Mouse (Mus musculus) heart, embryonic 14.5 days (tissue): Measurements from ENCODE around the gene Tor3a. TPM values are rescaled to one million over a fixed set of nuclear protein-coding genes. Genes with fewer than 3 reads are reported as not detected.

Experiments
- ATAC-seq: fragments of 200-750 bp; cut with Nextera tagmentation; 2 replicates; pipeline ENCODE4 v1.8.0; 2017; ENCODE audit warnings: low read depth, moderate TSS enrichment; ENCODE audit not compliant: insufficient number of reproducible peaks, insufficient read depth, low FRiP score
- H3K27ac ChIP-seq, 2 experiments: fragments of 200-500 bp in 1 of 2; fragments of 300-500 bp in 1 of 2; sonication (generic) in 1 of 2; replicated peaks in 1 of 2; 2 replicates each; pipeline ENCODE4 v1.5.1; 2012 to 2014; ENCODE audit warnings: low read depth in 2 of 2, low read length in 2 of 2, control low read depth in 1 of 2, mild to moderate bottlenecking in 1 of 2, mixed read lengths in 1 of 2; ENCODE audit not compliant: control insufficient read depth in 1 of 2, insufficient read depth in 1 of 2
- H3K27me3 ChIP-seq: fragments of 300-500 bp; sonication (generic); 2 replicates; pipeline ENCODE4 v1.6.1; 2014; ENCODE audit warnings: mild to moderate bottlenecking, low read length, control low read depth; ENCODE audit not compliant: control insufficient read depth, insufficient read depth
- H3K36me3 ChIP-seq: fragments of 300-500 bp; sonication (generic); 2 replicates; pipeline ENCODE4 v1.6.1; 2014; ENCODE audit warnings: mild to moderate bottlenecking, control low read depth, low read length, mixed read lengths; ENCODE audit not compliant: control insufficient read depth, insufficient read depth
- H3K4me1 ChIP-seq, 2 experiments: fragments of 200-500 bp in 1 of 2; fragments of 300-500 bp in 1 of 2; sonication (generic) in 1 of 2; 2 replicates each; pipeline ENCODE4 v1.6.1; 2012 to 2014; ENCODE audit warnings: low read length in 2 of 2, control low read depth in 1 of 2, mixed read lengths in 1 of 2; ENCODE audit not compliant: control insufficient read depth in 2 of 2, insufficient read depth in 2 of 2
- H3K4me2 ChIP-seq: fragments of 300-500 bp; sonication (generic); 2 replicates; pipeline ENCODE4 v1.6.1; 2014; ENCODE audit warnings: mild to moderate bottlenecking, low read length
- H3K4me3 ChIP-seq, 2 experiments: fragments of 200-500 bp in 1 of 2; fragments of 300-500 bp in 1 of 2; sonication (generic) in 1 of 2; 2 replicates each; pipeline ENCODE4 v1.5.1; 2012 to 2014; ENCODE audit warnings: low read length in 2 of 2, mild to moderate bottlenecking in 2 of 2, control low read depth in 1 of 2, low read depth in 1 of 2, moderate library complexity in 1 of 2; ENCODE audit not compliant: control insufficient read depth in 1 of 2, insufficient read depth in 1 of 2
- H3K9ac ChIP-seq: fragments of 300-500 bp; sonication (generic); 2 replicates; pipeline ENCODE4 v1.6.1; 2014; ENCODE audit warnings: mild to moderate bottlenecking, low read length
- H3K9me3 ChIP-seq: fragments of 300-500 bp; sonication (generic); 2 replicates; pipeline ENCODE4 v1.6.1; 2016; ENCODE audit warnings: low read length, control low read depth; ENCODE audit not compliant: control insufficient read depth
- WGBS: fragments of 180-500 bp; shearing (Covaris S2); extraction: QIAGEN DNeasy Blood & Tissue Kit; methylation state at CpG from one replicate; pipeline ENCODE4 v1.1.7; 2014; 5-methylcytosine and 5-hydroxymethylcytosine counted together
- polyA plus RNA-seq: library from polyadenylated mRNA; unstranded; fragments of >200 nt; fragmentation: Nextera tagmentation; extraction: Ambion mirVana; gene quantifications from 2 replicates; pipeline ENCODE4 v1.2.1, GENCODE M21; 2014

Tor3a gene
- 6.8 and 8.4 TPM in 2 replicates for polyA plus RNA-seq

- Histone ChIP-seq H3K27ac (peak within 1 kb of the TSS in 1 of 2 experiments; percentile 35; a peak in 1 of 4 replicates), H3K4me2 (peak within 1 kb of the TSS; percentile 95), H3K4me3 (peak within 1 kb of the TSS; percentile 64 to 71), H3K36me3 (0 out of 2 replicates have a peak, but pooled peaks cover 2% of the 10 kb centered on the region), H3K27me3 (no peaks in the 10 kb centered on the region), H3K4me1 (peaks cover 4 to 7% of the 10 kb centered on the region in 2 experiments; a peak in 2 of 4 replicates), H3K9ac (peak within 1 kb of the TSS; percentile 78), H3K9me3 (no peaks in the 10 kb centered on the region)
- peak; percentile 71 for ATAC-seq
- WGBS = 7% methylated on average over 37 of the region's 37 CpGs
These were observed at the start of gene Tor3a for GRCm38 (mm10) chr1:156674195-156675000. Tor3a (minus strand) TSS chr1:156674356.

GRCm38 (mm10) chr1:156722089-156722488 lies 47.9 kb upstream of the Tor3a start:
- WGBS = 56% methylated on average over 6 of the region's 6 CpGs
- no peaks in the 10 kb centered on the region for H3K27me3 ChIP-seq

GRCm38 (mm10) chr1:156720046-156720445 lies 45.9 kb upstream of the Tor3a start:
- Histone ChIP-seq H3K4me2 (no peak overlapping the region), H3K9me3 (no peaks in the 10 kb centered on the region), H3K27ac (no peak overlapping the region), H3K4me1 (peaks cover 3 to 10% of the 10 kb centered on the region in 2 experiments; a peak in 2 of 4 replicates), H3K9ac (no peak overlapping the region), H3K36me3 (no peaks in the 10 kb centered on the region), H3K27me3 (no peaks in the 10 kb centered on the region), H3K4me3 (no peak overlapping the region)
- ATAC-seq = no peak
- 52% methylated on average over 4 of the region's 4 CpGs for WGBS

More at GRCm38 (mm10) chr1:156722089-156722488, 47.9 kb upstream of the Tor3a start:
- H3K27ac ChIP-seq = no peak overlapping the region
- 0 out of 4 replicates have a peak, but pooled peaks cover 2 to 6% of the 10 kb centered on the region in 2 experiments for H3K4me1 ChIP-seq
- no peak for ATAC-seq
- H3K9me3 ChIP-seq = no peaks in the 10 kb centered on the region
- H3K4me2 ChIP-seq = no peak overlapping the region
- H3K4me3 ChIP-seq = no peak overlapping the region
- H3K9ac ChIP-seq = no peak overlapping the region
- no peaks in the 10 kb centered on the region for H3K36me3 ChIP-seq

- peak; percentile 97 for ATAC-seq
- Histone ChIP-seq H3K9me3 (no peaks in the 10 kb centered on the region), H3K36me3 (no peaks in the 10 kb centered on the region), H3K27ac (peak within 1 kb of the TSS; percentile 90 to 93), H3K4me2 (peak within 1 kb of the TSS; percentile 78), H3K9ac (peak within 1 kb of the TSS; percentile 90), H3K4me3 (peak within 1 kb of the TSS; percentile 69 to 92), H3K4me1 (peaks cover 3 to 10% of the 10 kb centered on the region in 2 experiments; a peak in 2 of 4 replicates), H3K27me3 (no peaks in the 10 kb centered on the region)
- under 1% methylated on average over 38 of the region's 47 CpGs for WGBS
These were observed 45.0 kb upstream of the Tor3a start, which contains the start of gene Fam20b for GRCm38 (mm10) chr1:156718950-156719805. Fam20b (minus strand) TSS chr1:156719086.

GRCm38 (mm10) chr1:156718286-156718949 lies 44.3 kb upstream of the Tor3a start:
- Histone ChIP-seq H3K27ac (peak overlapping the region; percentile 90 to 93), H3K9me3 (no peaks in the 10 kb centered on the region), H3K4me1 (peaks cover 3 to 10% of the 10 kb centered on the region in 2 experiments; a peak in 2 of 4 replicates), H3K9ac (peak overlapping the region; percentile 90), H3K4me3 (peak overlapping the region; percentile 69 to 92), H3K4me2 (peak overlapping the region; percentile 78), H3K36me3 (no peaks in the 10 kb centered on the region), H3K27me3 (no peaks in the 10 kb centered on the region)
- under 1% methylated on average over 53 of the region's 73 CpGs for WGBS
- ATAC-seq = peak; percentile 85

GRCm38 (mm10) chr1:156717751-156718285 lies 43.7 kb upstream of the Tor3a start:
- H3K9ac ChIP-seq = peak overlapping the region; percentile 90
- H3K27ac ChIP-seq = peak overlapping the region; percentile 90 to 93
- H3K4me1 ChIP-seq = peaks cover 3 to 10% of the 10 kb centered on the region in 2 experiments; a peak in 2 of 4 replicates
- no peaks in the 10 kb centered on the region for H3K36me3 ChIP-seq
- peak overlapping the region; percentile 69 to 92 for H3K4me3 ChIP-seq
- 18% methylated on average over 13 of the region's 13 CpGs for WGBS
- H3K9me3 ChIP-seq = no peaks in the 10 kb centered on the region
- no peaks in the 10 kb centered on the region for H3K27me3 ChIP-seq
- peak overlapping the region; percentile 78 for H3K4me2 ChIP-seq
- ATAC-seq = no peak
